Mouse (Mus musculus) megakaryocyte, embryonic 14.5 days (primary cell): ENCODE measurements around the gene Nav1.

Experiments
- FLI1 ChIP-seq: IDR thresholded peaks from 2 replicates; pipeline ENCODE4 v1.6.1; 2012; ENCODE audit warnings: low read length, inconsistent platforms, mixed read lengths
- GATA1 ChIP-seq: IDR thresholded peaks from 3 replicates; pipeline ENCODE4 v1.6.1; 2012; ENCODE audit warnings: mixed read lengths, low read length, inconsistent platforms, borderline replicate concordance

- TF ChIP-seq GATA1 (no peak), FLI1 (no peak)
Measured at GRCm38 (mm10) chr1:135581001-135581400, 26.1 kb downstream of the Nav1 start.
